Mouse (Mus musculus): ENCODE results near the gene Vdr.

GRCm38 (mm10) chr15:97896347-97896746 is 14.1 kb downstream of the Vdr start:
- TF ChIP-seq CTCF (conservative IDR thresholded peaks at IDR 0.05; ENCODE audit: low read length) (no peak), NANOG (IDR thresholded peaks at IDR 0.05; ENCODE audit: borderline replicate concordance, low read length) (no peak)
